Mouse (Mus musculus) cerebral cortex, adult 2 months (tissue): Measurements from ENCODE around the gene Crat.

Source experiments
- WGBS: fragments of 180-500 bp; shearing (Covaris S2); methylation state at CpG from one replicate; pipeline ENCODE4 v1.1.7; 2018; 5-methylcytosine and 5-hydroxymethylcytosine counted together

Crat gene

DNA sequence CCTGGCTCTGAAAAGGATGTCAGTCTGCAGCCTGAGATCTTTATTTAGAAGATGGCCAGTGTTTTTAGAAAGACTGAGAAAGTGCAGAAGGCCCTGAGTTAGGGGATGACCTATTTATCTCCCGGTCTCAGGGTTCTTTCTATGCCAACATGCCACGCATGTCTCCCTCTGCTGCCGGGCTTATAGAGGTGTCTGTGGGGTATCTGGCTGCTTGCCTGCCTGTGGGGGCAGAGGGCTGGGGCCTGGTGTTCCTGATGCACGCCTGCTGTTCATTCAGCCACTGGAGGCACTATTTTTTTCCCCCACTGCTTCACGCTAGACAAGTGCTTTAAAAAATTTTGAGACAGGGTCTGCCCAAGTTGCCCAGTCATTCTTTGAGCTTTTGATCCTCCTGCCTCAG lies 49.4 kb downstream of the Crat start:
- 11% methylated on average over 5 of the region's 5 CpGs for WGBS

GRCm38 (mm10) chr2:30365281-30366069 lies 50.1 kb downstream of the Crat start:
- WGBS, result 55% methylated on average over 2 of the region's 2 CpGs

DNA sequence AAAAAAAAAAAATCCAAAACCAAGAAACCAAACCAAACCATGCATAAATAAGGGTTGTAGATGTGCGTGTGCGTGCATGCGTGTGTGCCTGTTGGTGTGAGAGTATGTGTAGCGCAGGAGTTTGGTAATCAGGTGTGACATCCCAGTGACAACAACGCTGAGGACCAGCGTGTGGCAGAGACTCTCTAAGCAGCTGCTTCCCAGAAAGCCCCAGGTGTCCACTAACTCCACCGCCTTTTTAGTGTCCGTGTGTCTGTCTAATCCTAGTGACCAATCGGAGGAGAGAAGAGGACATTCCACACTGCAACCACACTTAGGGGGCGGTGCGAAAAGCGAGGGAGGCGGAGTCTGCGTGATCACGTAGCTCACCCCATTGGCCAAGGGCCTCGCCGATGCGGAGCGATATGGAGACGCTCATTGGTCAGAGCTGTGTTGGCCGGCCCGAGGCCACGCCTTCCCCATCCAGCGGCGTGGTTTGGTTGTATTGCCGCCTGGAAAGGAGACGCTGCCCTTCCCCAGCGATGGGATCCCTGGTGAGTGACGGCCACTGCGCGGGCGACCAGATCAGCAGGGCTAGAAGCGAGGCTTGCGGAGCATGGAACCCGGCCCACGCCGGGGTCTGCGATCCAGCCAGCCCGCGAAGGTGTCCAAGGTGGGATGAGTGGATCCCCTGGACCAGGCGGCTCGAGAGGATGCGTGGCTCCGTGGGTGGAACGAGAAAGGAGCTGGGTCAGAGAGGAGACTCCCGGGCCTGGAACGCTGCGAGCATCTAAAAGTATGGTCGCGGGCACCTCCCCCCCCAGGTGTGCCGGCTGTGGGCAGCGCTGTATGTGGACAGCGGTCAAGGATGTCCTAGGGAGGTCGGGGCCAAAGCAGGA lies 51.6 kb downstream of the Crat start, which contains the start of gene Miga2:
Gene Miga2 (plus strand): TSS at position 461 of the 878 bp plus-strand sequence.
- under 1% methylated on average over 54 of the region's 54 CpGs for WGBS

DNA sequence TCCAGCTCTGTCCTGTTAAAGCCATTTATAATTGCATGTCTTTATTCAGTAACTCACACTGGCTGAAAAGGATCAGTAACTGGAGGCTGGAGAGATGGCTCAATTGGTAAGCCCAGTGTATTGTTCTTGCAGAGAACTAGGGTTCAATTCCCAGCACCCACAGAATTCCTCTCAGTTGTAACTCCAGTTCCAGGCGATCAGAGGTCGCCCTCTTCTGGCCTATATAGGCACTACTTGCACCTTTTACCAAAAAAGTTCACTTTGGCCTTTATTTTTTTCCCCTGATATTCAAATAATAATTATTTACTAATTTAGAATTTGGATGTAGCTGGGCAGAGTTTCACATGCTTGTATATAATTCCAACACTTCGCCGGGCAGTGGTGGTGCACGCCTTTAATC lies 52.7 kb downstream of the Crat start:
- WGBS, result 81% methylated on average over 5 of the region's 5 CpGs

DNA sequence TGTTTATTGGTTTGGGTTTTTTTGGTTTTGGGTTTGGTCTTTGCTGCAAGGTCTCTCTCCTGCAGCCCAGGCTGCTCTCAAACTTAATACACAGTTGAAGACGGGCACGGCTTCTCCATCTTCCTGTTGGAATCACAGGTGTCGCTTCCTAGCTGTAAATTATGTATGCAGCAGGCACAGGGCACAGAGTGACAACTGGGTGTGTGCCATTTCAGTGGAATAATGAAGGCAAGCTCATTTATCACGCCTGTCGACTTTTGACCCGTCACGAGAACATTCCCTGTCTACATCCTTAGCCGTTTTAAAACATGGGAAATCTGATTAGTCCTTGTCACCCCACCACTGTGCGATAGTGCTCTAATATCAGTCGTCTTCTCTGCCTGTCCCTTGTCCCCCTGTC lies 55.0 kb downstream of the Crat start:
- 88% methylated on average over 10 of the region's 10 CpGs for WGBS

DNA sequence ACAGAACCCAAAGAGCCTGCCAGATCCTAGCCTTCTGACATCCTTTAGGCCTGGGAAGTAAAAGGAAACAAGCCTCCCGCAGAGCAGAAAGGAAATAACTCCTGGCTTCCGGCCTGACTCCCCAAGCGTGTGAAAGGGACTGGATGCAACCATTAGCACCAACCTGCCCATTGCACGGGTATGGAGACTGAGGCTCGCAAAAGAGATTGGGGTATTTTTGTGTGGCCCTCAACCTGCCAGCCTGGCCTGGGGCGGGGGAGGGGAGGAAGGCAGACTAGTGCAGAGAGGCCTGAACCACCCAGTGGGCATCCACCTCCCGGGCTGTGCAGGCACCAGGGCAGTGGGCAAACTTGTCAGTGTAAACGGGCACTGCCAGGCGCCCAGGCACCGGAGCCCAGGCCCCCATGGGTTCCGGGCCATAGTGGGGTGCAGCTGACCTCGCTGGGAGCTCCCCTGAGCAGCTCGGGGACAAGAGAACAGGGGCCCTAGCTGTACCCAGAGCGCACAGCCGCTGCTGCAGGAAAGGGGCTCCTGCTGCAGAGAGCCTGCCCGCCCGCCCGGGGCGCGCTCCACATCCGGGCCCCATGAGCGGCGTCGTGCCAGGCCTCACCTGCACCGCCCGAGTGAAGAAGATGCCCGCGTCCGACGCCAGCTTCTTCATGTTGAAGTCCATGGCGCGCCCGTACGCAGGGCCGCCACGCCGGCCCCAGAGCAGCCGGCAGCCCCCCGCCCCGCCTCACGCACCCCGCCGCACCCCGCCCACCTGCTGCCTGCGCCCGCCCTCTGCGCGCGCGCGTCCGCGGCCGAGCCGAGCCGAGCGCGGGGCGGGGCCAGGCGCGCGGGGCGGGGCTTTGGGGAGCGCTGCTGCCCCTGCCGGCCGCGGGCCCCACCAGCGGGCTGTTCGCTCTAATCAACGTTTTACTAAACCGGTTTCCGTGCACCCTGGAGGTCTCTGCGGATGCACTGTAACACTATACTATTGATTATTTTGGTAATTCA lies 56.8 kb downstream of the Crat start, which contains the start of gene Sh3glb2:
Gene Sh3glb2 (minus strand): TSS at position 805 of the 999 bp plus-strand sequence.
- WGBS, result under 1% methylated on average over 73 of the region's 73 CpGs

DNA sequence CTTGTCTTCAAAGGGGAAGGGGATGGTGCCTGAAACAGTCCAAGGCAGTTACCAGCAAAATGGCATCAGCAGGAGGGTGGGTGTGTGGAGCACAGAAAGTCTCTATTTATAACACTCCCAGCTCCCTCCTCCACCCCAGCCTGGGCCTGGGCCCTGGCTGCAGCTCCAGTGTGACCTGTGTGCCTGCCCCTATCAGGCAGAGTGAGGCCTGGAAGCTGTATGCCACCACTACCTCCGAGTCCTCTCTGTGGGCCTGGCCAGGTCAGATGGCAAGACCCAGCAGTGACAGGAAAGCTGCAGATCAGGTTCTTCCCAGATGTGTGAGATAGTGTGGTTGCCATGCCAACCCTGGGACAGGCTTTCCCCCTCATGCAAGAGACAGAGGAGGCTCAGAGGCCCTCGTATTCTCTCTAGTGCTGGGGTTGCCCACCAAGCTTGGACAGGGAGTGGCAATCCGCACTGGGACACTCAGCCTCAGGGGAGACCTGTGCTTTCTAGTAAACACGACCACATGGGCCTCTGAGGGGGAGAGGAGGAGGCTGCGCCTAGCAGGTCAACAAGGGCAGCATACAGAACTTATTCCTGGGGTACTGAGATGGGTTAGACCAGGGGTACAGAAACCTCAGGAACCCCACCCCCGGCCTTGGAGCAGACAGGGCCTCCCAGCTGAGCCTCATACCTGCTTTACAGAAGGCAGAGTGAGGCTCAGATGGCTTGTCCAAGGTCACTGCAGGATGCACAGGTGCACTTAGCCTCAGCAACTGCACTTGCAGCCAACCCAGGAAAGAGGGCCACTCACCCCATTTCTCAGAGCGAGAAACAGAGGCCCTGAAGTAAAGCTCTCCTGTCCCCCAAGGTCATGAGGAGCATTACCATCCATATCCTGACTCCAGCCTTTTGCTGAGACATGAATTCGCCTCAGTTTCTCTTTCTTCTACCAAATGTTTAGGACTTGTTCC lies 57.8 kb downstream of the Crat start:
- WGBS, result 35% methylated on average over 8 of the region's 8 CpGs

- WGBS, result 58% methylated on average over 9 of the region's 9 CpGs
These were observed 58.7 kb downstream of the Crat start for GRCm38 (mm10) chr2:30356906-30357305.

DNA sequence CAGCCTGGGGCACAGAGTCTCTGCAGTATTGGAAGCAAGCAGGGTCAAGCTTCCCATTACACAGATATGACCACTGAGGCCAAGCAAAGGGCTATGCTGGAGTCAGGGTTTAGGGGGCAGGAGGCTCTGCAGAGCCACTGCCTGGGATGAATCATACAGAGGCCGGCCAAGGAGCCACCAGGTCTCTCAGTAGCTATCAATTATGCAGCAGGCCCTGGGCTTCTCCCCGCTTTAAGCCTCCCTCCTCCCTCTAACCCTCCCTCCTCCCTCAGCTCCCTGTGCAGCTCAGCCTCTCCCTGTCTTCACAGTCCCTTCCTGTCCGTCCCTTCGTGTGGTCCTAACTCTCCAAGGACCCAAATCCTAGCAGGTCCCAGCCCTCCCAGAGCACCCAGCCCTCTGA lies 59.3 kb downstream of the Crat start:
- WGBS, result 28% methylated on average over 4 of the region's 4 CpGs

DNA sequence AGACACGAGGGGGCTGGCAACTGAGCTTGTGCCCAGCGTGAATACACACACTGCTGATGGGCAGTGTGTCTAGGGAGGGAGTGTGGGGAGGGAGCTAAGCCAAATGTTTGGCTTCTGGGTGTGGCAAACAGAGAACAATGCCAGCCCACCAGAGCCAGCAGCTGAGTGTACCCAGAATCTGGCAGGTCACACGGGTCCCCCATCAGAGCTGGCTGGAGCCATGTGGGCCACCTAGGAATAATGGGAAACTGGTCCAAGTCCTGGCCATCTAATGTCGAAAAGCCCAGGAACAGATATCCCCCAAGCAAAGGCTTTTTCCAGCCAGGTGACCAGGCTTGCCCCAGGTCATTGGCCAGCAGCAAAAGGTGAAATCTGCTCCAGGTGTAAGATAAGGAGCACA lies 59.8 kb downstream of the Crat start:
- 26% methylated on average over 4 of the region's 4 CpGs for WGBS

GRCm38 (mm10) chr2:30351149-30351548 lies 64.5 kb downstream of the Crat start:
- 75% methylated on average over 2 of the region's 2 CpGs for WGBS
